Mouse (Mus musculus) adrenal gland, adult 2 months (tissue): Measurements from ENCODE around the gene Atr. TPM values are rescaled to one million over a fixed set of nuclear protein-coding genes. Genes with fewer than 3 reads are reported as not detected.

ENCODE experiments used
- DNase-seq: peaks from one replicate; pipeline ENCODE4 v3.0.0; 2021
- long read RNA-seq: library from polyadenylated mRNA; stranded (forward); transcript quantifications from one replicate; pipeline ENCODE4 v2.0.0, GENCODE M21; 2021
- polyA plus RNA-seq: library from polyadenylated mRNA; depleted of rRNA; stranded (reverse); fragments of >200 nt; gene quantifications from 2 replicates; pipeline ENCODE4 v1.2.3, GENCODE M21; 2012; rRNA removed
- total RNA-seq, 2 experiments: library from RNA; stranded (reverse); gene quantifications; 2 replicates each; pipeline ENCODE4 v1.2.3; 2021

The Atr gene
- total RNA-seq (10 to 100 TPM; 12.0 to 14.2 TPM), polyA plus RNA-seq (0.31 and 0.65 TPM in 2 replicates)
- long read RNA-seq, partial matches to known transcripts = 1 of 1 reads
- long read RNA-seq, other reads (novel, unspliced or antisense) = 0 of 1 reads

DNA sequence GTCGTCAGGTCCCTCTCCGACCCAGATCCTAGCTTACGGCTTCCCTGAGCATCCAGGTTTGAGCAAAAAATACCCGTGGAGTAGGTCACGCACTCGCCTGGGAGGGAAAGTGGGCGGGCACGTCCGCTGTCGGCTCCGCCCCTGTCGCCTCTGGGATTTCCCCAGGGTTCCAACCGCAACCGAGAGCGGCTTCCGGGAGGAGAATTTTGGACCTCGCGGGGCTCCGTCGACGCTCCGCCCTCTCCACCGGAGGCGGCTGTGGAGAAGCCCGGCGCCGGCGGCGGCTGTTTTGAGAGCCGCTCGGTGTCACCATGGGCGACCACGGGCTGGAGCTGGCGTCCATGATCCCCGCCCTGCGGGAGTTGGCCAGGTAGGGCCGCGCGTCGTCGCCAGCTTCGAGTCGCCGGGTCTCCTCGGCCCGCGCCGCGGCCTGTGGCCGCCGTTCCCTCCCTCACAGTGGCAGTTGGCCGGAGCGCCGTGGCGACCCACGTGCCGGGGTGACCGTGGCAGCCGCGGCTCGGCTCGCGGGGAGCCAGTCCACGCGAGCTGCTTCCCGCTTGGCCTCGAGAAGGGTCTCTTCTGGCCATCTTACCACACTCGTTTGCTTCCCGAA is at the start of gene Atr:
Gene Atr, plus strand, starts transcription at position 184 of the 613 bp plus-strand sequence.
- peak; percentile 98 for DNase-seq

DNA sequence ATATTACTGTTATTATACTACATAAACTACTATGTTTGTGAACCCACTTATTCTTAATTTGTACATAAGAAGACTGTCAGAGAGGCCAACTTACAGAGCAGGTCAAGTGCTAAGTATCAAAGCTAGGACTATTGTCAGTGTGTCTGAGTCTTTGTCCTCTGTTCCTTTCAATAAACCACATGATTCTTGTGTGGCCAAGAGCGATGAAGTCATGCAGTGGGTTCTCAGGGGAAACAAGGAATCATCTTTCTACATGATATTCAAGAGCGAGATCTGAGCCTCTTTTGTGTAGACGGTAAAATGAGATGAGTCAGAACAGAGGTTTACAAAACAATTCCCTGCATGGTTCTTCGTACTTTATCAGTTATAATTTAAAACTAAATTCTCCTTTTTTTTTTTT is 47.8 kb upstream of the Atr start:
- no peak for DNase-seq

DNA sequence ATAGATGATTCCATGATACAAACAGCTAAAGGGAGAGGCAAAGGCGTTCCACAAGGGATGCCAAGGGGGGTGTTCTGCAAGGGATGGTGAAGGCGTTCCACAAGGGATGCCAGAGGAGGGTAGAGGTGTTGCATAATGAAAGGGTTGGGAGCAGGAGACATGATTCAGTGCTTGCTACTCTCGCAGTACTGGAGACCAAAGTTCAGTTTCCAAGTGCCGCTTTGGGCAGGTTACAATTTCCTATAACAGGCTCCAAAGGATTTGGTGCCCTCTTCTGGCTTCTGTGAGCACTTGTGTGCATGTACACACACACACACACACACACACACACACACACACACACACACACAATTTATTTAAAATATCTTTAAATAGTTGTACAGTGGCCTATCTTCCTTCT is 45.6 kb upstream of the Atr start:
- no peak for DNase-seq

DNA sequence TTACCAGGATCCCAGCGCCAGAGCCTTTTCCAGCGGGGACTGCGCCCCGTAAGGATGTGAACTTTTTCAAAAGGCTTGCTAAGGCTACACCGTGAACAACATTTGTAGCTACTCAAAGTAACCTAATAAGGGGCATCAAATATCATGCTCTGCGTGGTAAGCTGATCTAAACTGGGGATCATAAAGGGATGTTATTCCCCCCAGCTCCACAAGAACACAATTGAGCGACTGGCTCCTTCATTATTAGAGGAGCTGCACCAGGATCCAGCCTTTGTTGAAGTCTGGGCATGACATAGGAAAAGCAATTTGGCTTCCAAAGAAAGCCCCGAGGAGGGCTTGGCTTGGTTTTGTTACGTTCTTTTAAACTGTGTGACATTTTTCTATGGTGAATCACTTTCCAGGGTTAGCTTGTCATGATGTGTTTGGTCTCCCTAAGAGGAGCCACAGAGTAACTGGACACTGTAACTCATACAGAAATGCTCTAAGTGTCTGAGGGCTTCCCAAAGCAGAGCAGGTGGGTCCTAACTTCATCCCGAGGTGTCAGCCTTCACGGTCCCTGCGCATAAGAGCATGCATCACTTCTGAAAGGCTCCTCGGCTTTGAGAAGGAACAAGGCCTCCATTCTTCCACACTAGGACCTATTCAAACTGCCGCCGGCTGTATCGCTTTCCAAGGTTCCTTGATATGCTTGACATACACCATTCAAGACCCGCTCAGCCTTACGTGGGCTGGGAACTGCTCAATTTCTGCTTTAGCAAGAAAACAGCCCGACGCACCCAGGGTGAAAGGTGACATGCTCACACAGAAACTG is 43.5 kb upstream of the Atr start:
- DNase-seq = no peak

DNA sequence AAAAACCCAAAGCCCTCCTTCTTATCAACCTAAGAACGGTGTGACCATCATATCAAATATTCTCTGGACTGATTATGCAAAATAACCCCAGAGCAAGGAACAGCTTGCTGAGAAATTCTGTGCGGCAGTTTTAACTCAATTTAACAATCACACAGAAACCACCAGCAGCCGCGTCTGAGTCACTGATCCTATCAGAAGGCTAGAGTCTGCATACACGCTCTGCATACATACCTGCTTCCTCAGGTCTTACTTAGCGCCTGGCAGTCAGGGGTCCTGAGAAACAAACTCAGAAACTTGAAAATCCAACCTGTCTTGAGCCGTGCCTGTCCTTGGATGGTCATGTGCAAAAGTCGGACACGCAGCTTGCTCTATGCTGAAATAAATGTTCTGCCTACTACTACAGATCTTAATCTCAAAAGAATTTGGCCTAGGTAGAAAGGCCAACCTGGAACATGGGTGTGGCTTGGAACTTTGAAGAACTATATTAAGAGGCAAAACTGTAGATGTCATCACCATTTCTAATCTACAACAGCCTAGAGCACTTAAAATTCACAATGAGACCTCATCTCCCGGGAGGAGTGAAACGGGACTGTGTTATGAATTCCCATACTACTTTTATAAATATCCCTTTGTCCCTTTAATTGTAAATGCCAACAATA is 42.3 kb upstream of the Atr start:
- DNase-seq = no peak

DNA sequence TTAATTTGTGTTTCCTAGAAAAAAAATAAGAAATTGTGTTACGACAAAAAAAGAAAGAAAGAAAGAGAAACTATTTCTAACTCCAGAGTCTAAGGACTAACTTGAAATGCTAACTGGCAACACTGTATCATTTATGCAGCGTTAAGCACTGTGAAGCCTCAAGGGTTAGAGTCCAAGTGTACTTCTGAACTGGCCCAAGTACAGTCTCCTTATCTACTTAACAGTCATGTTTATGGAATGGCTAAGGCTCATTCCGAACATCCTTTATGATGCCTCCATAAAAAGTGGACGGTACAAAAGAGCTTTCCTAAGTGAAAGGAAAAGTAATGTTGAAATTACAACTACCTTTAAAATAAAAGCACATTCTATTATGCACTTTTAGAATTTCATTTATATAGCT is 41.7 kb upstream of the Atr start:
- DNase-seq = no peak

DNA sequence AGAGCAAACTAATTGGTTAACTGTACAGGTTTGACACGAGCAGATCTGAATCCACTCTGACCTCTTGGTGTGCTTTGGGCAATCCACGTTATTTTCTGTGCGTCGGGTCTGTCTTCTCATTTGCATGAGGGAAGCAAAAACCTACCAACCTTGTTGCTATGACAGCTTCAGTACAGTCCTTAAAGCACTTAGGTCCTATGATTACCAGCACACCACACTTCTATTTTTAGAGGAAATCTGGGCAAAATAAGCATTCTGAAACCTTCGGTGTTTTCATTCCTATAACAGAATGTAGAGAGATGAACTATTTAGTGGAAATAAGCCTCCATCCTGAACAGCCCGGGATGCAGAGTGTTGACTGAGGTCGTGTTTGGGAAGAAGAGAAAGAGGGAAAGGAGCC is 34.9 kb upstream of the Atr start:
- DNase-seq = no peak

DNA sequence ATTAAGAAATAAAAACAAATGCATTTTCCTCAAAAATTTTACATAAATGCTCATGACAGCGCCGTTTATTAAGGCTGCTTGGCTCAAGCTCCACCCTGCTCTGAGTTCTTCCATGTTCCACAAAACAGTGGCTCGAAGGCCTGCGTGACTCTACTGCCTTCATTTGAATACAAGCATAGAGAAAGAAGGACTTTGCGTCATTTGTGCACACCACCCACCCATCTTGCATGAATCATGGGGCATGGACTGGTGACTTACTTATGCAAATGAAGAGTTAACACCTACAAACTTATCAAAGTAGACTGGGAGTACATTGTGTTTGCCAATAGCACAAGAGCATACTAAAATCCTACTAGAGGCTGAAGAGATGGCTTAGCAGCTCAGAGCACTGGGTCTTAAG is 29.8 kb upstream of the Atr start:
- DNase-seq = no peak

DNA sequence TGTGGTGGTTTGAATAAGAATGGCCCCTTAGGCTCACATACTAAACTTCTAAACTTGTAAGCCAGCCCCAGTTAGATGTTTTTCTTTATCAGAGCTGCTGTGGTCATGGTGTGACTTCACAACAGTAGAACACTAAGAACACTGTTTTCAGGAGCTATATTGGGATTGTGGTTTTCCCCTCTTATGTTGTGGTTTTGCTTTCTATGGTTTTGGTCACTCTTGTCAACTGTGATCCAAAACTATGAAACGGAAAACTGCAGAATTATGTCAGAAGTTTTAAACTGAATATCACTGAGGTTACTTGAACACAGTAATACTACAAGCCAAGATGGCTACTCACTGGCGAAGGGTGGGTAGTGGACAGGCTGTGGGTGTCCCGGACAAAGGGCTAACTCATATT is 24.6 kb upstream of the Atr start:
- DNase-seq = no peak

DNA sequence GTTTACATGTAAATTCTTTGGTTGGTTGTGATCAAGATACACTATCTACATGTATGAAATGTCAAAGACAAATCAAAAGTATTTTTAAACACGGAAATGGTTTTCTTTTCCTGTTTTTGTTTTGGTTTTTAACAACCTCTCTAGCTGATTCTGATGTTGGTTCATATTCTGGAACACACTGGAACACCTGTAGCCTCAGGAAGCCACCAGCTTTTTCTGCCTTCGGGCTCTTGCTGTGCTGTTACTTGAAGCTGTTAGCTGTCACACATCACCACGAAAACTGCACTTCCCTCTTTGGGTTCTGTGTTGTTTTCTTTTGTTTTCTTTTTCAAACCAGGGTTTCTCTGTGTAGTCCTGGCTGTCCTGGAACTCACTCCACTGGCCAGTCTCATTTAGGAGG is 22.6 kb upstream of the Atr start:
- no peak for DNase-seq

DNA sequence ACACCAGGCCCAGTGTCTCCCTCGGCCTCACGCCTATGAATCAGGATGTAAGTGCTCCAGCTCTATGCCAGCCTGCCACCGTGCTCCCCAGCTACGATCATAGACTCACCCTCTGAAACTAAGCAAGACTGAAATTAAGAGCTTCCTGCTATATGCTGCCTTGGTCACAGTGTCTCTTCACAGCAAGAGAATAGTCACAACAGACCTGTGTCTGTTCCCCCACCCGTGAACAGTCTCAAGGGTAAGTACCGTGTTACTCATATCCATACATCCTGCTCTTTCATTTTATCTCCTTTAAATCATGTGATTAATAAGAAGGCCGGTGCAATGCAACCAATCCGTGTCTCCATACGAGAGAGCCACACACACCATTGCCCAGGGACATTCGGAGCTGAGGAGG is 21.7 kb upstream of the Atr start:
- DNase-seq = no peak

DNA sequence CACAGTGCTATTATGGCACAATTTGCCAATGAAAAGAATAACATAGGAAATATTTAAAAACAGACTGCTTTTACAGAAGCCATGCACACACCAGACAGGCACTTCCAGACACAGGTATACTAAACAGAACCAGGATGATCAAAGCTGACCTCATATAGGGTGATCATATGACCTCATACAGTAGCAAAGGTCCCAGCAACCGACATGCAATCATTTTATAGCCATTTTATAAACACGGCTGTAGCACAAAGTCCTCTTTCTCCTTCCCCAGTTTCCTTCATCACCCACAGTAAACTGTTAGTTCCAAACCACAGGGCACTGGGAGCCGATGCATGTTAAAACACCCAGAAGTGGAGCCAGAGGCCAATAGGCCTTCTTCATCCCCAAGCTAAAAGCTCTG is 18.0 kb upstream of the Atr start:
- no peak for DNase-seq

DNA sequence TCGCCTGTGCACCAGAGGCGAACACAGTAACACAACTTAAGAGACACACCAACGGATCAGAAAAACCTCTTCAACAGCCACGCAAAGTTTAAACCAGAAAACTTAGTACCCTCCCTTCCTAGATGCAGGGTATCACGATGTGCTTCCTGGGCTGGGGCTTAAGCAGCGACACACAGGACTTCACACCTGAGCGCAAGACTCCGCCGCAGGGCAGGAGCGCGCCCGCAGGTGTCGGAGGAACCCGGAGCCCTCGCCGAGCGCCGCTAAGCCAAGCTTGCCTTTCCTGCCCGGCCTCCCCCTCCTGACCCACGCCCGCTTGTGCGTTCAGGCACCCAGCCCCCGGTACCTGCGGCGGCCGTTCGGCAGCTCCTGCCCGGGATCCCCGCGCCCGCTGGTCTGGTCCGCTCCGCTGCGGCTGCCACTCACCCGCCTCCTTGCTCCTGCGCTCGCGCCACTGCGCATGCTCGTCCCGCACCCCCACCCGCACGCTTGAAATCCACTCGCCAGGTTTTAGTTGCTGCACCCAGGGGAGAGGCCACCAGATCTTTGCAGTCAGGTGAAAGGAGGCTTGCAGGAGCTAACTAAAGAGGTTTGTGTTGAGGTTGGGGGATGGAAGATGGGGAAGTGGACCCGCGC is 12.5 kb upstream of the Atr start, which contains the start of gene Pls1:
Gene Pls1, minus strand, starts transcription at position 487 of the 636 bp plus-strand sequence.
- peak; percentile 89 for DNase-seq

DNA sequence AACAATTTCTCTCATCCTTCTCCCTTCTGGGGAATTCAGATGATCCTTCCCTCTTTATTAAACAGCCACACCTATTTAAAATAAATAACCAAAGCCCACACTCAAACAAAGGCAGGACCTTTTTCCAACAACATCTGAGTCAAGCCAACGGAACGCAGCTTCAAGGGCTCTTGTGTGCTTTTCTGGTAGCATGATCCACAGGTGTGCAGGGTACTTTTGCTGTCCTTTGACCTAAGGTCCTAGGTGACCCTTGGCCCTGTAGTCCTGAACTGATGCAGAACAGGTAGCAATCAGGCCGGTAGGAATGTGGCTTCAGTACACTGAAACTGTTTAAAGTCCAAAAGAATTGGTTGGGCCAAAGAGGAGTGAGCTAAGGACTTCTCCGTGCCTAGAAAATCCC is 11.7 kb upstream of the Atr start:
- no peak for DNase-seq

DNA sequence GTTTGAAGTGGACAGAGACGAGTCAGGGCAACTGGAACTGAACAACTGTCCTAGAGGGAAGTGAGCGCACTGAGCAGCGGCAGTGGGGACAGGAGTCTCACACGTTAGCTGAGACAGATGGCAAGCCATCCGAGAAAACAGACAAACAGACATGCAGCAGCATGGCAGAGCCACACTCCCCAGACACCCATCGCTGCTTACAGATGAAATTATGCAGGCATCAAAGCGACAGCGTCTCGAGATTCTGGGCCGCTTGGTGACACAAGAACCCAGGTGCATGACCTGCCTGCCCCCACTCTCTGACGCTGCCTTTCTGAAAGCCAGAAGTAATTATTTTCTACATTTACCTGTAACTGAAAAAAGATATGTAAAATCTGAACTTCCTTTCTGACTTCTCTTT is 5.7 kb upstream of the Atr start:
- DNase-seq = no peak

DNA sequence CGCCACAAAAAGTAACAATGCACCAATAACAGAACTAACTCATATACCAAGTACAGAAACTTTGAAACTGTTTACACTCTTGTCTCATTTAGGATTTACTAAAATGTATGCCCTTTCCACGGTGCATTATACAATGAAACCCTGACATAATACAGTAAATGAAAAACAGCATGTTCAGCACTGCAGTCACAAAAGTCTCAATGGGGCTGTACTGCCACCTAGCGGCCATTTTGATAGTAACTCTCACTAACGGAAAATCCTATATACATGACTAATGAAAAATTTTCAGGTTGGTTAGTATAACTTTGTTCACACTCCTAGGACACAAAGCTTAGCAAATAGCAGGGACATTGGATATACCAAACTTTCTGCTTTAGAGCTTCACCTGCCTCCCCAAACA is 4.5 kb upstream of the Atr start:
- peak; percentile 52 for DNase-seq

DNA sequence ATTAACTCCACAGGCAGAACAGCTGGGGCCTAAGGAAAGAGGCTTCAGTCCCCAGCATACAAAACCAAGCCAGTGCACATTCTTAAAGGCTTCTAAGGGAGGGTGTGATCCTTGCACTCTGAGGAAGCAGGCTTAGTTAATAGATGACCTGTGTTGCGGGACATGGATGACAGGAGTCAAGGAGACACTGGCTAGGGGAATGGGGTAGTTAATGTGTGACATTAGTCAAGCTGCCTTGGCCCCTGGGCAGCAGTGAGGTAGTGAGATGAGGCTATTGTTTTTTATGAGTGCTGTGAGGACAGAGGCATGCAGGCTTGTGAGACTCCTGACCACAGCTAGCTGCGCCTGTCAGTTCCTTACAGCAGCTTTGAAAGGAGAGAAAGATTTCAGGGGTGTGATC is 2.5 kb upstream of the Atr start:
- DNase-seq = no peak

DNA sequence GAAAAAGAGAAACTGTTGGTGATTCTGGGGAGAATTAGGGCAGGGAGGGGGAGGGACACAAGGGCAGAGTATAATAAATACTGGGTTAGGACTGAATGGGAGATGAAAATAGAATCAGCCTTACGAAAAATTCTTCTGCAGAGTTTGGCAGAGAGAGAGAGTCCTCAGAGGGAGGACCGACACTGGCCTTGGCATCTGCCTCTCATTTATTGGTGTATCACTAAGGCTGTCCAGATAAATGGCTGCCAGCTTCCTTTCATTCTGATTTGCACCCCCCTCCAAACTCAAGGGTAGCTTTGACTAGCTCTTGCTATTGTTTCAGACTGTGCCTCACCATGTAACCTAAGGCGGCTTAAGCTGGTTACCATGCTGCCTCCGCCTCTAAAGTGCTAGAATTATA is 1.4 kb upstream of the Atr start:
- DNase-seq = peak; percentile 28

DNA sequence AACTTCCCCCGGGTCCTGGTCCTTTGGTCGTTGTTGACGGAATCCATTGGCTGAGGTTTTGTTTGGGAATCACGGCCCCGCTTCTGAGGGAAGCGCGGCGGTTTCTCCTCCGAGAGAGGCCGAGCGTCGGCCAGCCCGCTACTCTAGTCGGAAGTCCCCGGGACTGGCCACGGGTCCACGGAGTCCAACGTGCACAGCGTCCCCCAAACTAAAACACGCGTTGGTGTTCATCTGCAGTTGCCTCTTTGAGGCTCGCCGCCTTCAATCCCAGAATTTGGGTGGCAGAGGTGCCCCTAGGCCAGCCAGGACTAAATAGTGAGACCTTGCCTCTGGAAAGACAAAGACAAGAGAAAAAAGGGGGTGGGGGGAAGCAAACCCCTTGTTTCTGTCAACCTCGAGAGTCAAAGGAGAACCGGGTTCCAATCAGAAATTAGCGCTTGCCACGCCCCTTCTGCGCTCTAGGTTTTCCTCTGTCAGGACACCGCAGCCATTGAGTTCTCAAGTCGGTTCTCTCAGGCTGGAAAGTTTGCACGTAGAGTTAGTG is 702 bp downstream of the Atr start:
- DNase-seq = peak; percentile 32

DNA sequence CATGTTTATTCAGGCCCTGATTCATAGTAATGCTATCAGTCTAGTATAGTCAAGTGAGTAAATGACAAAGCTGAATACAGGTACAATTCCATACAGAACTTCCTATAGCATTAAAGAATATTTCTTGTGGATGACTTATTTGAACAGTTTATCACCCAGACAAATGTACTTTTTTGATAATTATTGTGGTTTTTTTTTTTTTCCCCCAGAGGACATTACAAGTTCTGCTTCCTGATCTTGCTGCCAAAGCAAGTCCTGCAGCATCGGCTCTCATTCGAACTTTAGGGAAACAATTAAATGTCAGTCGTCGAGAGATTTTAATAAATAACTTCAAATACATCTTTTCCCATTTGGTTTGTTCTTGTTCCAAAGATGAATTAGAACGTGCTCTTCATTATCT is 20.8 kb downstream of the Atr start:
- no peak for DNase-seq

DNA sequence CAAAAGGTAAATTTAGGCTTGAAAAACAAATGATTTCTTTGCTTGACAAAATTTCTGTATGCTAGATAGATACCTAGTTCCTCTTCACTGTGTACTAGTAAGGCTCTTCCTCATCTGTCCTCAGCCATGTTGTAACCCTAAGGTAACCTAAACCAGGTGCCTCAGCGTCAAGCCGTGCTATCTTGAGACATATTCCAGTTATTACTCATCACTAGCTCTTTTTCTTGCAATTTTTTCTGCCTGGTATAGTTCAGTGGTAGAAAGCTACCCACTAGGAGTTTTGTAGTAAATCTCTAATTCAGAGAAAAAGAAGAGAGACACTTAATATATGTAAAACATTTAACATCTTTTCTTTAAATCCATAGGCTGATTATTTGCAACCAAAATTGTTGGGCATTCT is 25.4 kb downstream of the Atr start:
- DNase-seq = no peak

DNA sequence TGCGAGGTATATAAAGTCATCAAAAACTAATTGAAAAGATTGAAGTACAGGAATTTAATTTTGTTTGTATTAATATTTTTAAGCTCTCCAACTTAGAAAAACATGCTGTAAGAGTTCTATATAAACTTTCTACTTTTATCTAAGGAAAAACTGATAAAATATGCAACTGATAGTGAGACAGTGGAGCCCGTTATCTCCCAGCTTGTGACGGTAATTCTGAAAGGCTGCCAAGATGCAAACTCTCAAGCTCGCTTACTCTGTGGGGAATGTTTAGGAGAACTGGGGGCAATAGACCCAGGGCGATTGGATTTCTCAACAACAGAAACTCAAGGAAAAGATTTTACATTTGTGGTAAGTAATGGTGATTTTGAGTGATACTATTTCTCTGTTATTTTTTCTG is 40.0 kb downstream of the Atr start:
- DNase-seq = no peak
